Mouse (Mus musculus) hindbrain, embryonic 15.5 days (tissue): Measurements from ENCODE around the gene Sec24a. TPM values are rescaled to one million over a fixed set of nuclear protein-coding genes. Genes with fewer than 3 reads are reported as not detected.
"Not testable (repeated sequence)": the region's sequence is repeated elsewhere in the genome, so short reads cannot be mapped to it uniquely, and the experiment has no call there.

ENCODE experiments used
- ATAC-seq: fragments of 200-750 bp; cut with Nextera tagmentation; 2 replicates; pipeline ENCODE4 v1.8.0; 2017; ENCODE audit warnings: low read depth, moderate number of reproducible peaks, moderate TSS enrichment; ENCODE audit not compliant: low FRiP score
- H3K27ac ChIP-seq: fragments of 300-500 bp; sonication (generic); replicated peaks from 2 replicates; pipeline ENCODE4 v1.5.1; 2015; ENCODE audit warnings: mild to moderate bottlenecking, inconsistent platforms
- H3K27me3 ChIP-seq: fragments of 300-500 bp; sonication (generic); 2 replicates; pipeline ENCODE4 v1.6.1; 2015; ENCODE audit warnings: control low read depth, inconsistent platforms
- H3K36me3 ChIP-seq: fragments of 300-500 bp; sonication (generic); 2 replicates; pipeline ENCODE4 v1.6.1; 2015; ENCODE audit warnings: control low read depth, inconsistent platforms
- H3K4me1 ChIP-seq: fragments of 300-500 bp; sonication (generic); replicated peaks from 2 replicates; pipeline ENCODE4 v1.6.1; 2015; ENCODE audit warnings: control low read depth, inconsistent platforms
- H3K4me2 ChIP-seq: fragments of 300-500 bp; sonication (generic); 2 replicates; pipeline ENCODE4 v1.6.1; 2015; ENCODE audit warnings: moderate library complexity, mild to moderate bottlenecking, inconsistent platforms
- H3K4me3 ChIP-seq: fragments of 300-500 bp; sonication (generic); 2 replicates; pipeline ENCODE4 v1.5.1; 2015; ENCODE audit warnings: mild to moderate bottlenecking, inconsistent platforms
- H3K9ac ChIP-seq: fragments of 300-500 bp; sonication (generic); 2 replicates; pipeline ENCODE4 v1.6.1; 2015; ENCODE audit warnings: inconsistent platforms
- H3K9me3 ChIP-seq: fragments of 300-500 bp; sonication (generic); 2 replicates; pipeline ENCODE4 v1.6.1; 2016; ENCODE audit warnings: control low read depth, inconsistent platforms
- WGBS: fragments of 180-500 bp; shearing (Covaris S2); methylation state at CpG from one replicate; pipeline ENCODE4 v1.1.7; 2015; 5-methylcytosine and 5-hydroxymethylcytosine counted together
- polyA plus RNA-seq: library from polyadenylated mRNA; unstranded; fragments of >200 nt; fragmentation: Nextera tagmentation; extraction: Ambion mirVana; gene quantifications from 2 replicates; pipeline ENCODE4 v1.2.1, GENCODE M21; 2015

Sec24a gene
- polyA plus RNA-seq, 1 experiment from 2014 or later = 15.9 TPM

DNA sequence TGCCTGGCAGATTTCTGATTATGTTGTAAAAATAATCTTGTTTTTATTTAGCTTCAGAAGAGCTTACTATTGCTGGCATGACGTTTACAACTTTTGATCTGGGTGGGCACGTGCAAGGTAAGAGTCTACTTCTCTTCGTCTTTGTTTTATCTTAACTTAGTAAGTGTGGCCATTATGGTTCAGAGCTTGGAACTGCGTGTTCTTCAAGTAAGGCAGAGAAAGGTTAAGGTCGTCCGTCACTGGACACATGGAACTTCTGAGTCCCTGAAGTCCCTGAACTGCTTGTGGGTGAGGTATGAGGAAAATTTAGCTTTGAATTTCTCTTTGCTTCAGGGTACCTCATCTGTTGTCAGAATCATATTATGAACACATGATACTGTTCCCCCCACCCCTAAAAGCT is 19.3 kb upstream of the Sec24a start:
- Histone ChIP-seq H3K36me3 (peaks cover 57% of the 10 kb centered on the region), H3K27ac (no peak overlapping the region), H3K27me3 (no peaks in the 10 kb centered on the region), H3K4me2 (no peak overlapping the region), H3K9me3 (no peaks in the 10 kb centered on the region), H3K4me1 (no peaks in the 10 kb centered on the region), H3K9ac (no peak overlapping the region), H3K4me3 (no peak overlapping the region)
- 93% methylated on average over 6 of the region's 6 CpGs for WGBS
- ATAC-seq = no peak

GRCm38 (mm10) chr11:51780773-51781267 is 17.4 kb upstream of the Sec24a start:
- no peak overlapping the region for H3K9ac ChIP-seq
- WGBS = 90% methylated on average over 9 of the region's 9 CpGs
- H3K4me3 ChIP-seq = no peak overlapping the region
- H3K4me1 ChIP-seq = no peaks in the 10 kb centered on the region
- ATAC-seq = no peak
- no peak overlapping the region for H3K4me2 ChIP-seq
- no peak overlapping the region for H3K27ac ChIP-seq
- no peaks in the 10 kb centered on the region for H3K9me3 ChIP-seq
- peaks cover 52% of the 10 kb centered on the region for H3K36me3 ChIP-seq
- no peaks in the 10 kb centered on the region for H3K27me3 ChIP-seq

DNA sequence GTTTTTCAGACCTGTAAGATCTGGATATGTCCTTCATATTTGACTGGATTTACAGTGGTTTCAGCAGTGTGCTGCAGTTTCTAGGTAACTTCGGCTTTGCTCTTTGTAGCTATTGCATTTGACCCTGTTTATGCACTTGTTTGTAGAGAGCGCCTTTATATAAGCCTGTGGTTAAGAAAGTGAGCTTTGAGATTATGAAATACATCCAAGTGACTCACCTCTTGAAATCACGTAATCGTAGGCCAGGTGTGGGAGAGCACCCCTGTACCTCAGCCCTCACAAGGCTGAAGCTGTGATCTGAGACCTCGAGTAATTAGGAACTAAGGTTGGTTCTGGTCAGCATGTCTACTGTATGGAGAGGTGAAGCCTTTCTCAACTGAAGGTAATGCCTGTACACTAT is 14.0 kb upstream of the Sec24a start:
- WGBS = 95% methylated on average over 5 of the region's 5 CpGs
- ATAC-seq = no peak
- Histone ChIP-seq H3K4me3 (no peak overlapping the region), H3K9ac (no peak overlapping the region), H3K4me1 (no peaks in the 10 kb centered on the region), H3K9me3 (no peaks in the 10 kb centered on the region), H3K36me3 (peaks cover 30% of the 10 kb centered on the region), H3K27ac (no peak overlapping the region), H3K4me2 (no peak overlapping the region), H3K27me3 (no peaks in the 10 kb centered on the region)

GRCm38 (mm10) chr11:51775507-51775906 is 12.1 kb upstream of the Sec24a start:
- Histone ChIP-seq H3K27me3 (no peaks in the 10 kb centered on the region), H3K9ac (no peak overlapping the region), H3K27ac (no peak overlapping the region), H3K36me3 (peaks cover 10% of the 10 kb centered on the region), H3K4me2 (no peak overlapping the region), H3K4me1 (no peaks in the 10 kb centered on the region), H3K4me3 (no peak overlapping the region), H3K9me3 (no peaks in the 10 kb centered on the region)
- WGBS = 84% methylated on average over 3 of the region's 3 CpGs
- ATAC-seq = no peak

DNA sequence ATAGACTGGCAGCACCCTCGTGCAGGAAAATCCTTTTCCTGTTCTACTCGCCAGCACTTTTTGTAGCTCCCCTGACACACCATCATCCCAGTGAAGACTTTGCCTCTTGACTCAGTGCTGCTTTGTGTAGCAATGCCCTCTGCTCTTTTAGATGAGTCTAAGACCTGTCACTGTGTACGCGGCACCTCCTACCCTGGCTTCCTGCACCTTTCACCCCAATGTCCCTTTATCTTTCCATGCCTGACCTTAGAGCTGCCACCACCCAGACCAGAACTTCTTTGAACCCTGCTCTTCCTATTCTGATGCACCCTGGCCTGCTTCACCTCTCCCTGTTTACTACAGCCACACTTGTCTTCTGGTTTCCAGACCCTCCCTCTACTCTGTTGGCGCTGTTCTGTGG is 4.9 kb upstream of the Sec24a start:
- no peaks in the 10 kb centered on the region for H3K9me3 ChIP-seq
- 76% methylated on average over 5 of the region's 5 CpGs for WGBS
- H3K36me3 ChIP-seq = no peaks in the 10 kb centered on the region
- no peaks in the 10 kb centered on the region for H3K27me3 ChIP-seq
- peaks cover 21% of the 10 kb centered on the region for H3K4me1 ChIP-seq
- H3K27ac ChIP-seq = no peak overlapping the region
- H3K4me3 ChIP-seq = no peak overlapping the region
- no peak overlapping the region for H3K9ac ChIP-seq
- no peak overlapping the region for H3K4me2 ChIP-seq
- ATAC-seq = no peak

DNA sequence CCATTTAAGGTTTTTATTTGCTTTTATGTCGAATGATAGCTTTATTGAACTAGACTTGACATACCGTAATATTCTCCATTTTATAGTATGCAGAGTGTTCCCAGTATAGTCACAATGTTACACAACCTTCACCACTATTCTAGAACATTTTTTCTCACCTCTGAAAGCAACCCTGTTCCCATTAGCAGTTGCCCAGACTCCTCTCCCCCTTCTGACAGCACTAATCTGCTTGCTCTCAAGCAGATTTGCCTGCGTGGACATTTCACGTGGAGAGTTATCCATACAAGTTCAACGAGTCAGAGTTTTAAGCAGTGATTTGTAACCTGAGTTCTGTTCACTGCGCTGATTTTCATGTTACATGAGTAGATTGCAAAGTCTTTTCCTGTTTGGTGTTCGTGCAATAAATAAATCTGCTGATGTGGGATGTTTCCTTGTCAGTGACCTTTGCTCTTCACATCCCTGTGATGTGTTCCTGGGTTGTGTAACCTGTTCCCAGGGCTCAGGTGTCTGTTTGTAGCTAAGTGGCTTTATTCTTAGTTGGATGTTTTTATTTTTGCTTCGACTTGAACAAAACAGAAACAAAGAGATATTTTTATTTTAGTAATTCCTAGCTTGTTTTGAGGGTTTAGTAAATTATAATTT is 4.3 kb upstream of the Sec24a start:
- Histone ChIP-seq H3K9me3 (no peaks in the 10 kb centered on the region), H3K36me3 (no peaks in the 10 kb centered on the region), H3K4me3 (no peak overlapping the region), H3K4me2 (no peak overlapping the region), H3K27me3 (no peaks in the 10 kb centered on the region), H3K9ac (no peak overlapping the region), H3K4me1 (peaks cover 26% of the 10 kb centered on the region), H3K27ac (no peak overlapping the region)
- WGBS = 85% methylated on average over 8 of the region's 8 CpGs
- ATAC-seq = no peak

DNA sequence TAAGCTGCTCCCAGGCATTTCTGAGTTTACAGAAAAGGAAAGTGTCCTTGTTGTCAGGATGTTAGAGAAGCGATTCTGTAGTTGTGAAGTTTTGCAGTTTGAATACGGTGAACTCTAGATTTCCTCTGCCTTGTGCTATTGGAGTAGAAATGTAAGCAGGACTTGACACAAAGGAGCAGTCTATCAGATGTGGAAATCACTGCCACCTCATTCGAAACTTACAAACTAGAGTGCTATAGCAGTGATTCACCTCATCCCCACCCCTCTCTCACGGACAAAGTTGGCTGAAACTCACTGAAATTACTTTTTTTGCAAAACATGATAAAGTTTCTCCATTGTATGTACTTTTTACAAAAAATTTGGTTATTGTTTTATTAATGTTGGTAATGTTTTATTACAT is 1.4 kb upstream of the Sec24a start:
- H3K9me3 ChIP-seq = no peaks in the 10 kb centered on the region
- H3K36me3 ChIP-seq = no peaks in the 10 kb centered on the region
- H3K4me1 ChIP-seq = peaks cover 27% of the 10 kb centered on the region
- peak overlapping the region; percentile 95 for H3K4me2 ChIP-seq
- no peak overlapping the region for H3K27ac ChIP-seq
- ATAC-seq = no peak
- H3K27me3 ChIP-seq = 0 out of 2 replicates have a peak, but pooled peaks cover 9% of the 10 kb centered on the region
- peak overlapping the region; percentile 97 for H3K4me3 ChIP-seq
- WGBS = 90% methylated on average over 4 of the region's 4 CpGs
- H3K9ac ChIP-seq = no peak overlapping the region

DNA sequence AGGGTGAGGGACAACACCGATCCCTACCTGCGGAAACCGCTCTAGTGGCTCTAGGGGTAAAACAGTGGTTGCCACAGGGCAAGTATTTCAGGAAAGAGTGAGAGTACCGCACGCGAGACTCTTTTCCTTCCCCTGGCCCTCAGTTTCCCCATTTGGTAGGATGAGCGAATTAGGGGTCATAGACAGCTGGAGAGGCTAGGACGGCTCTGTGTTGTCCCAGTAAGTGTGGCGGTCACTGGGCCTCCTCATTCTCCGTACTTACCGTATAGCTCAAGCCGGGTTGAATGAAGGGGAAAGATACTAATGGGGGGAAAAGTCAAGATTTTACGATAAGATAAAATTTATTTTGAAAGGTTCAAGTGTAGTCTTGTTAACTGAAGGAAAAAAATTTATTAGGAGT is 521 bp upstream of the Sec24a start:
- Histone ChIP-seq H3K4me2 (peak overlapping the region; percentile 95), H3K4me3 (peak overlapping the region; percentile 97), H3K4me1 (peaks cover 27% of the 10 kb centered on the region), H3K27ac (no peak overlapping the region), H3K36me3 (no peaks in the 10 kb centered on the region), H3K9me3 (no peaks in the 10 kb centered on the region), H3K27me3 (0 out of 2 replicates have a peak, but pooled peaks cover 12% of the 10 kb centered on the region), H3K9ac (peak overlapping the region; percentile 91)
- peak; percentile 52 for ATAC-seq
- WGBS = 6% methylated on average over 13 of the region's 13 CpGs

GRCm38 (mm10) chr11:51761241-51761640 is 2.2 kb downstream of the Sec24a start:
- H3K4me1 ChIP-seq = peaks cover 33% of the 10 kb centered on the region

GRCm38 (mm10) chr11:51759941-51760657 is 3.3 kb downstream of the Sec24a start:
- Histone ChIP-seq H3K36me3 (no peaks in the 10 kb centered on the region), H3K4me1 (peaks cover 30% of the 10 kb centered on the region), H3K27me3 (0 out of 2 replicates have a peak, but pooled peaks cover 12% of the 10 kb centered on the region), H3K9me3 (no peaks in the 10 kb centered on the region), H3K4me2 (no peak overlapping the region), H3K9ac (no peak overlapping the region), H3K4me3 (no peak overlapping the region), H3K27ac (no peak overlapping the region)
- 85% methylated on average over 6 of the region's 6 CpGs for WGBS
- ATAC-seq = no peak

More at GRCm38 (mm10) chr11:51761241-51761640, 2.2 kb downstream of the Sec24a start:
- Histone ChIP-seq H3K9me3 (no peaks in the 10 kb centered on the region), H3K27ac (no peak overlapping the region), H3K9ac (no peak overlapping the region), H3K27me3 (0 out of 2 replicates have a peak, but pooled peaks cover 12% of the 10 kb centered on the region), H3K36me3 (no peaks in the 10 kb centered on the region), H3K4me3 (no peak overlapping the region), H3K4me2 (no peak overlapping the region)
- no peak for ATAC-seq
- 80% methylated on average over 5 of the region's 5 CpGs for WGBS

DNA sequence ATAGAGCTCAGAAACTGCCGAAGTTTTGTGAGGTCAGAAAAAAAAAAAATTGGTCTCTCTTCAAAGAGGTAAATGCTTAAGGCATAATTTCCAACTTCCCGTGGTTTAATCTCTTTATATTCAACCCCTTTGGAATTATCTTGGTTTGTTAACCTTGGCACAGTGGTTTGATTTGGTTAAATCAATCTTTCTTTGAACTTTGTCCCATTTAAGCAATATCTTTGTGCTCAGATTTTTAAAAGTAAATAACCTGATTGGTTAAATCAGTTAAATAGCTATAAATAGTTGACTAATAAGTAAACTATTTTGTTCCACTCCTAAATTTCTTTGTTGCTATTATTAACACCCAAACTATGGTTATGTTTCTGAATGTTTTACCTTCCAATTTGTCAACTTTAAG is 4.2 kb downstream of the Sec24a start:
- no peak overlapping the region for H3K9ac ChIP-seq
- peaks cover 30% of the 10 kb centered on the region for H3K4me1 ChIP-seq
- 0 out of 2 replicates have a peak, but pooled peaks cover 12% of the 10 kb centered on the region for H3K27me3 ChIP-seq
- H3K4me3 ChIP-seq = no peak overlapping the region
- ATAC-seq = no peak
- no peaks in the 10 kb centered on the region for H3K36me3 ChIP-seq
- H3K9me3 ChIP-seq = no peaks in the 10 kb centered on the region
- H3K4me2 ChIP-seq = no peak overlapping the region
- H3K27ac ChIP-seq = no peak overlapping the region
- 88% methylated on average over 2 of the region's 2 CpGs for WGBS

DNA sequence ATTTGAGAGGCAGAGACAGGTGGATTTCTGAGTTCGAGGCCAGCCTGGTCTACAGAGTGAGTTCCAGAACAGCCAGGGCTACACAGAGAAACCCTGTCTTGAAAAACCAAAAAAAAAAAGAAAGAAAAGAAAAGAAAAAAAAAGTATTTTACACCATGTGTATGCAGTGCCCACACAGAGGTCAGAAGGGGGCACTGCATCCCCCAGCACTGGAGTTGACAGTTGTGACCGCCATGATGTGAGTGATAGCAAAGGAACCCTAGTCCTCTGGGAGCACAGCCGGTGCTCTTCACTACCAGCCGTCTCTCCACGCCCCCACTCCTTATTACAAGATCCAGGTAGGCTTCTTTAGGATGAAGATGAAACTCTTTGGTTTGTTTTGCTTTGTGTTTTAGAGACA is 5.2 kb downstream of the Sec24a start:
- H3K27me3 ChIP-seq = 0 out of 2 replicates have a peak, but pooled peaks cover 12% of the 10 kb centered on the region
- not testable (repeated sequence) for H3K4me2 ChIP-seq, H3K27ac ChIP-seq, H3K4me3 ChIP-seq, H3K36me3 ChIP-seq, ATAC-seq, H3K9me3 ChIP-seq, H3K9ac ChIP-seq
- H3K4me1 ChIP-seq = peaks cover 35% of the 10 kb centered on the region
- WGBS = 87% methylated on average over 5 of the region's 5 CpGs
